Mouse (Mus musculus): ENCODE measurements around the gene Rcc2.
A peak's percentile ranks its signal among the peaks of the same experiment; 100 is the strongest.

DNA sequence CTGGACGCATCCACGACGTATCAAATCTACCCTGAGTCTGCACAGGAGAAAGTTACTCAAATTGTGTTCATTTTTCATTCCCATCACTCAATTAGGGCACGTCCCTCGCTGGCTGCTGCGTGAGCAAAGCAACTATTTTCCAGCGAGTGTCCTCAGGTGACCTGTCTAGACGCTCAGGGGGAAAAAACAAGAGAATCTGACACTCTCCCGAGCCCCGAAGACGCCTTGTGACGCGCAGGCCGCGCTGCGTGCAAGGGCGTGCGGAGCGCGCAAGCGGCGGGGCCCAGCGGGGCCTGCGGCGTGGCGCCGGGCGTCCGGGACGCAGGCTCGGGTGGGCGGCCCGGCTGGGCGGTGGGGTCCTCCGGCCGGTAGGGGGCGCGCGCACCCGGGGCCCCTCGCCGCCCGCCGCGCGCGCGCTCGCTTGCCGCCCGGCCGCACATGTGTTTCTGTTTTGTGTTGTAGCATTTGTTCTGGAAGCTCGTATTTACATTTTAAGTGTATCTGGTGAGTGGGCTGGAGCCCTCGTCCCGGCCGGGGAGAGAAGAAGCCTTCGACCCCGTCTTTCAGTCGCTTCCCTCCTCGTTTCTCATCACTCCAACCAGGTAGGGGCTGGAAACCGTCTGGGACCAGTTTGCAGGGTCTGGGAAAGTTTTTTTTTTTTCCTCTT is 841 bp downstream of the Rcc2 start:
- TF ChIP-seq CHD1 (IDR thresholded peaks at IDR 0.05; ENCODE audit: low read depth, low read length) (peak; percentile 95), MAX (IDR thresholded peaks at IDR 0.05; ENCODE audit: low read length) (peak; percentile 33), RAD21 (IDR thresholded peaks at IDR 0.05; ENCODE audit: low read depth, low read length) (no peak), MAZ (IDR thresholded peaks at IDR 0.05; ENCODE audit: low read depth, low read length) (no peak), POLR2A (IDR thresholded peaks at IDR 0.05; ENCODE audit: low read depth, low read length) (peak; percentile 76), MXI1 (IDR thresholded peaks at IDR 0.05; ENCODE audit: low read depth, low read length) (peak; percentile 79; the same call in 1 of the 2 replicates), NRF1 (IDR thresholded peaks at IDR 0.05; ENCODE audit: low read depth, low read length) (peak; percentile 71), CTCF (conservative IDR thresholded peaks at IDR 0.05 in 1 of 2, IDR thresholded peaks at IDR 0.05 in 1 of 2; ENCODE audit: low read depth in 2 of 2, low read length in 2 of 2) (peak in 1 of 2 experiments; percentile 55; a peak in 1 of 4 replicates), USF2 (conservative IDR thresholded peaks at IDR 0.05; ENCODE audit: low read depth, low read length) (no peak)
